Mouse (Mus musculus) liver, postnatal 0 days (tissue): ENCODE measurements at regions not wholly inside any gene's neighbourhood (a gene's known extent, or its start where the extent isn't known, plus 50 kb on each side); places are given as distances from the start of the nearest gene placed in this dataset.

Source experiments
- ATAC-seq: fragments of 200-750 bp; cut with Nextera tagmentation; 2 replicates; pipeline ENCODE4 v1.8.0; 2017; ENCODE audit warnings: mild to moderate bottlenecking, moderate library complexity
- DNase-seq: peaks from one replicate; pipeline ENCODE4 v3.0.0-alpha.2; 2016
- H3K27ac ChIP-seq: fragments of 300-500 bp; sonication (generic); 2 replicates; pipeline ENCODE4 v1.5.1; 2014; ENCODE audit warnings: antibody characterized with exemption, moderate library complexity, mild to moderate bottlenecking, low read depth
- H3K27me3 ChIP-seq: fragments of 300-500 bp; sonication (generic); 2 replicates; pipeline ENCODE4 v1.6.1; 2014; ENCODE audit warnings: low read length, control low read depth, mixed read lengths; ENCODE audit not compliant: insufficient read depth
- H3K36me3 ChIP-seq: fragments of 300-500 bp; sonication (generic); replicated peaks from 2 replicates; pipeline ENCODE4 v1.6.1; 2014; ENCODE audit warnings: mild to moderate bottlenecking, control low read depth, low read length, moderate library complexity, mixed read lengths; ENCODE audit not compliant: insufficient read depth
- H3K4me1 ChIP-seq: fragments of 300-500 bp; sonication (generic); 2 replicates; pipeline ENCODE4 v1.6.1; 2014; ENCODE audit warnings: antibody characterized with exemption, mild to moderate bottlenecking, control low read depth; ENCODE audit not compliant: insufficient read depth
- H3K4me2 ChIP-seq: fragments of 300-500 bp; sonication (generic); 2 replicates; pipeline ENCODE4 v1.6.1; 2014; ENCODE audit warnings: low read depth, mild to moderate bottlenecking, low read length, moderate library complexity, mixed read lengths
- H3K4me3 ChIP-seq: fragments of 300-500 bp; sonication (generic); 2 replicates; pipeline ENCODE4 v1.5.1; 2014; ENCODE audit warnings: low read depth, low read length
- H3K9ac ChIP-seq: fragments of 300-500 bp; sonication (generic); replicated peaks from 2 replicates; pipeline ENCODE4 v1.6.1; 2014; ENCODE audit warnings: mild to moderate bottlenecking, moderate library complexity
- H3K9me3 ChIP-seq: fragments of 300-500 bp; sonication (generic); 2 replicates; pipeline ENCODE4 v1.6.1; 2016; ENCODE audit warnings: mild to moderate bottlenecking, control low read depth, low read length, mixed read lengths
- CTCF ChIP-seq: sonication (generic); IDR thresholded peaks from 2 replicates; pipeline ENCODE4 v1.5.1; 2016; ENCODE audit warnings: antibody characterized with exemption, low read depth
- EP300 ChIP-seq: IDR thresholded peaks from 2 replicates; pipeline ENCODE4 v1.6.1; 2016; ENCODE audit warnings: antibody characterized with exemption, low read depth, mild to moderate bottlenecking
- WGBS: fragments of 180-500 bp; shearing (Covaris S2); extraction: QIAGEN DNeasy Blood & Tissue Kit; methylation state at CpG from one replicate; pipeline ENCODE4 v1.1.7; 2014; ENCODE audit not compliant: insufficient replicate concordance; 5-methylcytosine and 5-hydroxymethylcytosine counted together

- ATAC-seq (no peak), DNase-seq (no peak)
- Histone ChIP-seq H3K27ac (no peak overlapping the region), H3K36me3 (no peaks in the 10 kb centered on the region), H3K9me3 (no peaks in the 10 kb centered on the region), H3K4me3 (no peak overlapping the region), H3K27me3 (no peaks in the 10 kb centered on the region), H3K4me2 (no peak overlapping the region), H3K4me1 (no peaks in the 10 kb centered on the region), H3K9ac (no peak overlapping the region)
- 76% methylated on average over 4 of the region's 4 CpGs for WGBS
- no peak for TF ChIP-seq CTCF
Measured at GRCm38 (mm10) chr4:95364376-95365082, 192.8 kb upstream of the Fggy start.

- 74% methylated on average over 5 of the region's 5 CpGs for WGBS
- TF ChIP-seq EP300 (no peak), CTCF (no peak)
- Histone ChIP-seq H3K4me2 (no peak overlapping the region), H3K4me3 (no peak overlapping the region), H3K9ac (no peak overlapping the region), H3K36me3 (no peaks in the 10 kb centered on the region), H3K27me3 (no peaks in the 10 kb centered on the region), H3K4me1 (peaks cover 6% of the 10 kb centered on the region; the same call in 1 of the 2 replicates), H3K9me3 (no peaks in the 10 kb centered on the region), H3K27ac (no peak overlapping the region)
- ATAC-seq (no peak), DNase-seq (no peak)
Measured at GRCm38 (mm10) chr4:95376386-95376785, 180.9 kb upstream of the Fggy start.

GRCm38 (mm10) chr4:95377222-95378134 is 179.8 kb upstream of the Fggy start:
- H3K27ac ChIP-seq = peak overlapping the region; percentile 60
- H3K9me3 ChIP-seq = no peaks in the 10 kb centered on the region
- H3K27me3 ChIP-seq = no peaks in the 10 kb centered on the region
- no peak overlapping the region for H3K4me3 ChIP-seq
- H3K9ac ChIP-seq = no peak overlapping the region
- no peak overlapping the region for H3K4me2 ChIP-seq
- DNase-seq = no peak
- no peaks in the 10 kb centered on the region for H3K36me3 ChIP-seq
- WGBS = 70% methylated on average over 9 of the region's 9 CpGs
- peaks cover 6% of the 10 kb centered on the region; the same call in 1 of the 2 replicates for H3K4me1 ChIP-seq
- TF ChIP-seq EP300 = no peak
- TF ChIP-seq CTCF = no peak
- ATAC-seq = no peak

GRCm38 (mm10) chr4:95378645-95379044 is 178.7 kb upstream of the Fggy start:
- Histone ChIP-seq H3K9me3 (no peaks in the 10 kb centered on the region), H3K27ac (no peak overlapping the region), H3K4me1 (peaks cover 6% of the 10 kb centered on the region; the same call in 1 of the 2 replicates), H3K27me3 (no peaks in the 10 kb centered on the region), H3K4me2 (no peak overlapping the region), H3K9ac (no peak overlapping the region), H3K4me3 (no peak overlapping the region), H3K36me3 (no peaks in the 10 kb centered on the region)
- 71% methylated on average over 3 of the region's 3 CpGs for WGBS
- no peak for TF ChIP-seq CTCF
- no peak for TF ChIP-seq EP300
- DNase-seq = no peak
- peak; percentile 40 for ATAC-seq

- Histone ChIP-seq H3K4me2 (no peak overlapping the region), H3K9ac (no peak overlapping the region), H3K36me3 (no peaks in the 10 kb centered on the region), H3K27ac (no peak overlapping the region), H3K9me3 (no peaks in the 10 kb centered on the region), H3K27me3 (no peaks in the 10 kb centered on the region), H3K4me1 (peaks cover 5% of the 10 kb centered on the region; the same call in 1 of the 2 replicates), H3K4me3 (no peak overlapping the region)
- 71% methylated on average over 8 of the region's 8 CpGs for WGBS
- TF ChIP-seq CTCF (no peak), EP300 (no peak)
- ATAC-seq (no peak), DNase-seq (no peak)
Measured at GRCm38 (mm10) chr4:95383216-95383892, 174.0 kb upstream of the Fggy start.

- ATAC-seq (peak; percentile 99), DNase-seq (peak; percentile 51)
- peak; percentile 83 for TF ChIP-seq EP300
- no peak for TF ChIP-seq CTCF
Measured at GRCm38 (mm10) chr4:95385552-95385951, 171.8 kb upstream of the Fggy start.

More at GRCm38 (mm10) chr4:95385552-95385951, 171.8 kb upstream of the Fggy start:
- Histone ChIP-seq H3K4me2 (peak overlapping the region; percentile 20; the same call in 1 of the 2 replicates), H3K4me3 (no peak overlapping the region), H3K27me3 (no peaks in the 10 kb centered on the region), H3K9ac (peak overlapping the region; percentile 36; the same call in 1 of the 2 replicates), H3K4me1 (peaks cover 6% of the 10 kb centered on the region), H3K27ac (peak overlapping the region; percentile 86), H3K36me3 (no peaks in the 10 kb centered on the region), H3K9me3 (no peaks in the 10 kb centered on the region)
- 11% methylated on average over 7 of the region's 7 CpGs for WGBS
